Mouse (Mus musculus): ENCODE measurements around the gene Brwd1.
"Not testable (repeated sequence)": the region's sequence is repeated elsewhere in the genome, so short reads cannot be mapped to it uniquely, and the experiment has no call there.

The Brwd1 gene

DNA sequence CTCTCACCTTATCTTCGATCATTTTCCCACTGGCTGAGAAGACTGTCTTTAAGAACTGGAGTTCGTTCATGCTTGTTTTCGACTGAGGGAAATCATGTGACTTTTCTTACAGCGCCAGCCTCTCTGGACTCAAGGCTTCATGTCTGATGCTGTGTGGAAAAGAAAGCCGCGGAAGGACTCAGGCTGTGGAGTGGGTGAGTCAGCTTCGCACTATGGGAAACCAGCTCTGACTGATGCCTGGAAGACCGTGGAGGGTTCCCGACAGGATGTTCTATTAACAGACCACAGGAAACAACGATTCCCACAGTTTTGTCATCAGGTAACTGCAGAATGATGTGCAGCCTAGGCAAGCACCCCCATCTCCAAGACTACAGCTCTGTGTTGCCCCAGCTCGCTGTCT is 114.9 kb downstream of the Brwd1 start:
- DNase-seq, result no peak

DNA sequence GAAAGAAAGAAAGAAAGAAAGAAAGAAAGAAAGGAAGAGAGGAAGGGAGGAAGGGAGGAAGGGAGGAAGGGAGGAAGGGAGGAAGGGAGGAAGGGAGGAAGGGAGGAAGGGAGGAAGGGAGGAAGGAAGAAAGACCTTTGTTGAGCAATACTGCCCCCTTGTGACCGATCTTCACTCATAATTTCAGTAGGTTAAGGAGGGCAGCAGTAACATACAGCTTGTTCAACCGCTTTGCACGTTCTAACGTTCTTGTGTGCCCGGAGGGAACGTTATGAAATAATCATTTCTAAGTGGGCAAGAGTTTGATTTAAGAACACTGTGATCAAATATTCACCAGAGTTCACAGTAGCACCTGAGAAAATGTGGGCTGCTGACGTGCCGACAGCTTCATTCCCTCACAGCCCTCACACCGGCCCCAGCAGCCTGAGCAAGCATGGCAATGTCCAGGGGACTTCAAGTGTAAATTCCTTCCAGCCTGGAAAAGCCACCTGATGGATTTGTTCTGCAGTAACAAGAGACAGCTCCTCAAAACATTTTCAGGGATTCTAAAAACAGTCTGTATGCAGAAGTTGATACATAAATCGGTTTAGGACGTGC is 117.8 kb downstream of the Brwd1 start:
- DNase-seq, result peak in 1 of 2 experiments; percentile 69

DNA sequence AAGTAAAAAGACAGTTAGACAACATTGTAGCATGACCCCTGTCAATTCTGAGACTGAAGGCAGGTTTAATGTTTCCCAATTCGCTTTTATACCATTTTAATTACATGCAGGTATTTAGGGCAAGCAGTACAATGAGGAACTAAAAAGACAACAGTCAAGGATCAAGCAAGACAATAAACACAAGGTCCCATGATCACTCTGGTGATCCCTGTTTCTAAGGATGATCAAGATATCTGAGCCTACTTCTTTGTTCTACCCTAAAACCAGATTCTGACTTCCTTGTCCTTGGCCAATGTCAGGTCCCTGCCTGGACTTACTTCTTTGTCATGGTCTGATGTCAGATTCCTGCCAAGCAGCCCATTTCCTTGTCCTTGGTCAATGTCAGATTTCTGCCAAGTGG is 120.8 kb downstream of the Brwd1 start:
- DNase-seq, result not testable (repeated sequence)

DNA sequence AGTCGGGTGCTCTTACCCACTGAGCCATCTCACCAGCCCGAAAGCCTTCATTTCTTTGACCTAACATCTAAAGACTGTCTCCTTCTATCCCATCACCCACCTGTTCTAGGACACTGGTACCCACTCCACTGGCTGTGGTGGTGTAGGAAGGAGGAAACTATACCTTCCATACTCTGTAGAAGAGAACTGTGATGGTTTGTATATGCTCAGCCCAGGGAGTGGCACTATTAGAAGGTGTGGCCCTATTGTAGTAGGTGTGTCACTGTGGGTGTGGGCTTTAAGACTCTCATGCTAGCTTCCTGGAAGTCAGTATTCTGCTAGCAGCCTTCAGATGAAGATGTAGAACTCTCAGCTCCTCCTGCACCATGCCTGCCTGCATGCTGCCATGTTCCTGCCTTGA is 121.6 kb downstream of the Brwd1 start:
- DNase-seq, result not testable (repeated sequence)

DNA sequence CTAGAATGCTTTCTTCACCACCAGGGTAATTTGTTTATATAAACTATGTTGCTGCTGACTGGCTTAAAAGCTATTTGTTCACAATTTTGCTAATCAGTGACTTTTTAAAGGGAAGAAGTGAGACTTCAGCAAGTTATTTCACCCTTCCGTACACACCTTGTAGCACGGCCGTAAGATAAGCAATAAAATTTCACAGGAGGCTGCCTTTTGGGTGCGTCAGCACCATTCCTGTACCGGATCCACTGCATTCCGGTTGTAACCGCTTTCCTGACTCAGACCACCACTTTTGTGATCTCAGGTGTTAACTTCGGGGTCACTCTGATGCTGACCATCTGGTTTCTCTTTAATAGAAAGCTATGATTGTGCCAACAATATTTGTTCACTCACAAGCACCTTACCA is 124.2 kb downstream of the Brwd1 start:
- no peak for DNase-seq

DNA sequence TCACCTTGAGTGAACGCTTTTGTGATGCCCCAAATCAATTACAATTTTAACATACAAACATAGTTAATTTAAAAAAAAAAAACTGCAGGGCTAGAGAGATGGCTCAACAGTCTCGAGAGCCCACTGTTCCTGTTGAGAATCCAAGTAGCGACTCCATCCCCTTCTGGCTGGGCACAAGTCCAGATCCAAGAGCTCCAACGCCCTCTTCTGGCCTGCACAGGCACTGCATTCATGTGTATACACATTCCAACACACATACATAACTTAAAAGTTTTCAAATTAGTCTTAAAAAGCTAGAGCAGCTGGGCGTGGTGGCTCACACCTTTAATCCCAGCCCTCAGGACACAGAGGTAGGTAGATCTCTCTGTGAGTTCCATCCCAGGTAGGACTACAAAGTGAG is 125.7 kb downstream of the Brwd1 start:
- DNase-seq, result peak in 1 of 2 experiments; percentile 4

DNA sequence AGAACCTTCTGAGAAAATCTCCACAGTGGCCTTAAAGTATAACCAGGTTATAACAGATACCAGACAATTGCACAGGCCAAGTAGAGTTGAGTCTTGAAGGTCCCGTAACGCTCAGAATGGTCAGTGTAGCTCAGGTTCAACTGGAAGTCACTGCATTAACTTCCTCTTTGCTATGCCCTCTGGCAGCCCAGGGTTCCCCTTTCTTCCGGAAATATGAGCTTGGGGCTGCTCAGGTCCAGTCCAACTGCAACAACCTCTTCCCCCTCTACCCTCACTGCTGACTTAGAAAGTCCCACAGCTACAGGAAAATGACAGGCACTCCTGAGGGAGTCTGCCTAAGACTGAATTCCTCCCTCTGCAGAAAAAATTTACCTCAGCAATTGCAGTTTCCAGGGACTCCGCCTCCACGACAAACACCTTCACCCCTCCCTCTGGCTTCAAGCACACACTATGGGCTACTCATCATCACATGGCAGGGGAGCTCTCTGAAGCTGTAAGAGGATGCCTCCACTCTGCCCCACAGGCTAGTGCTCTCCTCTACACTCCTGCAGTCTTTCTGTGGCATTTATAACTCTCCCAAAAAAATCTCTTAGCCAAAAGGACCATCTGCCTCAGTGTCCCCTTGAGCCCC is 126.5 kb downstream of the Brwd1 start:
- no peak for DNase-seq

DNA sequence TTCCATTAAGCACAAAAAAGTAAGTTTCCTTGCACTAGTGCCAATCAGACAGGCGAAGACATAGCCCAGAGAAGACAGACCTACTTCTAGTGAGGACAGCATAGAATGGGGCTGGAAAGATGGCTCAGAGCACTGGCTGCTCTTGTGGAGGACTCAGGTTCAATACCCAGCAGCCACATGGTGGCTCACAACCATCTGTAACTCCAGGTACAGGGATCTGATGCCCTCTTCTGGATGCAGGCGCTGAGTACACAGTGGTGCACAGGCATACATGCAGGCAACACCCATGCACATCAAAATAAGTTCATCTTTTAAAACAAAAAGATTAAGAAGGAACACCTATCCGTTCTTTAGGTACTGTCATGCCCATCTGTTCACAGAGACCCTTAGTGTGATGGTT is 128.0 kb downstream of the Brwd1 start:
- no peak for DNase-seq

DNA sequence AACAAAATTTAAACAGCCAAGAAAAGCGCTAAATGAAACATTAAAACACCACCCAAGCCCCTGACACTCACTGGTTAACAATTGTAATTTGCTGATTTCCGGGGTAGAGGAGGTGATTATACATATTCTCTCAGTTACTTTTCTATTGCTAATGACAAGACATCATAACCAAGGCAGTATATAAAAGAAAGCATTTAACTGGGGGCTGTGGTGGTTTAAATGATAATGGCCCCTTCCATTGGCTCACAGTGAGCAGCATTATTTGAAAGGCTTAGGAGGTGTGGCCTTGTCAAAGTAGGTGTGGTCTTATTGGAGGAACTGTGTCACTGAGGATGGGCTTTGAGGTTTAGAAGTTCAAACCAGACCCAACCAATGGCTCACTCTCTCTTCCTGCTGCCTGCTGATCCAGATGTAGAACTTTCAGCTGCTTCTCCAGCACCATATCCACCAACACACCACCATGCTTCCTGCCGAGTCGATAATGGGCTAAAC is 129.1 kb downstream of the Brwd1 start:
- no peak for DNase-seq

DNA sequence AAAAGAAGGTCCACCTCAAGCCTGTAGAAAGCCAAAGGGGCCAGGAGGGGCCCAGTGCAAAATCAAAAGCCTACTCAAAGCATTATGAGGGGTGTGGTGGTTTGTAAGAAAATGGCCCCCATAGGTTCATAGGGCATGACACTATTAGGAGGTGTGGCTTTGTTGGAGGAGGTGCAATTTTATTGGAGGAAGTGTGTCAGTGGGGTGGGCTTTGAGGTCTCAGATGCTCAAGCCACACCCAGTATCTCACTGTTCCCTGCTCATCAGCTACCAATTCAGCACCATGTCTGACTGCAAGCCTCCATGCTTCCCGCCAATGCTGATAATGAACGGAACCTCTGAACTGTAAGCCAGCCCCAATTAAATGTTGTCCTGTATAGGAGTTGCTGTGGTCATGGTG is 130.9 kb downstream of the Brwd1 start:
- no peak for DNase-seq

DNA sequence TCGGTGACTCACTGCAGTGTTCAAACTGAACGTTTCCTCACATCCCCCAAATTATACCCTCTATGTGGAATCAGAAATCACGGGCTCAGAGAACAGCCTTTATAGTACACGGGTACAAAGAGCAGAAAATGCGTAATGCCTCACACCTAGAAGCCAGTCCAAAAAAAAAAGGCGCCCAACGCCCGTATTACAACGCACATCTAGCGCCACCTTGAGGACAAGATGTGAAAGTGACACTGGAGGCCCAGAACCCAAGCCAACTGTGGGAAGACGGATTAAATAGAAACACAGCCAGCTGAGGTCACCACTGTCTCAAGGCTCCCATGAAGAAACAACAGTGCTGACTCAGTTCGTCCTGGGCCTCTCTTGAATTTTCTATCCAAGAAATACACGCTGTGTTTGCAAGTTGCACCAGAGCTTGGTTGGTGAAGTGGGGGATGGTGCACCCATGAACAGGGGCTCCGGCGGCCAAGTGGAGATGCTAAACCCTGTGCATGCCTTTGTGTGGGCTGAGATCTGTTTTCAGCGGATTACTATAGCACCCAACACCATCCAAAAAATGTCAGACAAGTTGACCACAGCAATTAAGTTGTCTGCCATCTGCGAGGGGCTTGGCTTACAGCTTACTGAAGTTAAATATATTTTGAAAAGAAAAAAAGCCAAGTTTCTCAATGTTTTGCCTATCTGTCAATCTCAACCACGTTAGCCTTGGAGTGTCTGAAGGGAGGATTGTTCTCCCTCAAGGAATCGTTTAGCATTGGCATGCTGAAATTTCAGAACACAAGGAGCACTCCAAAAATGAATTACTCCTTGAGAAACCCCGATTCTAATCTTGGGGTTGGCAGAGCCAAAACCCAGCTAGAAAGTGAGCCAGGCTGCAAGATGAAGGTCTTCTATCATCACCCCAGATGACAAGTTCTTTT is 136.7 kb downstream of the Brwd1 start:
- DNase-seq, result peak; percentile 66 to 74

DNA sequence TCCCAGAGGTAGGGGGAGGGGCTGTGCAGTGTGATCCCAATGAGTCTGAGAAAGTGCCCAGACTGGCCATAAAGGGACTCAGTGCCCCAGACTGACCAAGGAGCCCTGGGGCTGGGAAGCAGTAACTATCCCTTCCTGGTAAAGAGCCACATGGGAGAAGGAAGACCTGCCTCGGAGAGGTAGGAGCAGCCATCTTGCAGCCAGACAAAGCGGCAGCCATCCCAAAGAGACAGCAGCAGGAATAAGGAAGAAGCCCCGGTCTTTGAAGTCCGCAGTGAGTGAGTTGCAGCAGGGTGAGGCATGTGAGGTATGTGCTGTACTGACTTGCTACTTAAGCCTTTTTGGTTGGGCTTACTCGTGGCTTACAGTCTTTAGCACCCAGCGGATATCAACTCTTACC is 139.1 kb downstream of the Brwd1 start:
- DNase-seq, result no peak

Data from kidney, postnatal 25 days (tissue).